Mouse (Mus musculus) CD8-positive naive resting alpha-beta T cell, adult 2 months (primary cell): ENCODE results near the gene Adamts9.

ENCODE experiments used
- DNase-seq, 2 experiments: peaks; one replicate each; pipeline ENCODE4 v3.0.0; 2022; ENCODE audit warnings: low read depth in 2 of 2, low spot score in 2 of 2

Gene Adamts9

DNA sequence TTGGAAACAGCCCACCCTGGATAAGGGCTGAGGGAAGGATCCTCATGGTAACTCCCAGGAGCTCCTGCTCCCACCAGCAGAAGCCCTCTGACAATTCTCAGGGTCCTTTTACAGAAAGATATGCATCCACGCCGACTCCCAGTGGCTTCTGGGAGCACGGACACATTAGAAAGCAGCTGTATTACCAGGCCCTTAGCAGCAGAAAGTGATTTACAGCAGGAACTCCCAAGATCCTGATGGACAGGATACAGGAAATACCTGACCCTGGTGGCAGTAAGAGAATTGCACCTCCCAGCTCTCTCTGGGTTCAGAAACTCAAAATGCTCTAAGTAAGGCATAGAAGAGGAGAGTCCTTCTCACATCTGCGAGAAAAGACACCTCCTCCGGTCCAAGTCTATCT, 15.0 kb downstream of the Adamts9 start:
- no peak for DNase-seq

DNA sequence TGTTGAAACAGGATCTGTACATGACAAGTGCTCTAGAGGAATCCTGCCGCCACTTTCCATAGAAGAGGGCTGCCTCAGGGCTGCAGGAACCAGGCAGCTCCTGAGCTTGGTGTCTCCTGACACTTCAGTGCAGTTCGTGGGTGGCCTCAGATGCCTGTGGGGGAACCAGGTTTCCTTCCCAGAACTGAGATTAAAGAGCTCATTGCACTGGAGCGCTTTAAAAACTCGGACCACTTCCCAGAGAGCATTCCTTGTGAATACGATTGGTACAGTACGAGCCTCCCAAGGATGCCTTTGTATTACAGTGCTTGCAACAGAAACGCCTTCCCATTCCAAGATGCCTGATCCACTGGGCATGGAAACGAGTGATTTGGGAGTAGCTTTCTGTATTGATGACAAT, 18.8 kb downstream of the Adamts9 start:
- DNase-seq = no peak

DNA sequence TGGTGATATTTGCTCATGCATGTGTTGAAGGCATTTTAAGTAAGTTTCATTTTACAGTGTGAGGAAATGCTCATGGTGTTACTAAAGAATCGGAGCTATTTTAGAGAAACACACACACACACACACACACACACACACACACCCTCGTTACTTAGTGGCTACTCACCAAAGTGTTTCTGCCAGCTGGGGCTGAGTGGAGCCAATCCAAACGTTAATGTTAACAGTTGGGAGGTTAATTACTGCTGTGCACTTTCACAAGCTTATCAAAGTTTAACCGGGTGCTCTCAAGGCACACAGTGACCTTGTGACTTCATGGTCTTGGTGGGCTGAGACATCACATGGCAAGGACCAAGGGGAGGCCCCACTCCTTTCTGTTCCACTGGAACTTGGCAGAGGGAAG, 21.4 kb downstream of the Adamts9 start:
- DNase-seq = no peak

DNA sequence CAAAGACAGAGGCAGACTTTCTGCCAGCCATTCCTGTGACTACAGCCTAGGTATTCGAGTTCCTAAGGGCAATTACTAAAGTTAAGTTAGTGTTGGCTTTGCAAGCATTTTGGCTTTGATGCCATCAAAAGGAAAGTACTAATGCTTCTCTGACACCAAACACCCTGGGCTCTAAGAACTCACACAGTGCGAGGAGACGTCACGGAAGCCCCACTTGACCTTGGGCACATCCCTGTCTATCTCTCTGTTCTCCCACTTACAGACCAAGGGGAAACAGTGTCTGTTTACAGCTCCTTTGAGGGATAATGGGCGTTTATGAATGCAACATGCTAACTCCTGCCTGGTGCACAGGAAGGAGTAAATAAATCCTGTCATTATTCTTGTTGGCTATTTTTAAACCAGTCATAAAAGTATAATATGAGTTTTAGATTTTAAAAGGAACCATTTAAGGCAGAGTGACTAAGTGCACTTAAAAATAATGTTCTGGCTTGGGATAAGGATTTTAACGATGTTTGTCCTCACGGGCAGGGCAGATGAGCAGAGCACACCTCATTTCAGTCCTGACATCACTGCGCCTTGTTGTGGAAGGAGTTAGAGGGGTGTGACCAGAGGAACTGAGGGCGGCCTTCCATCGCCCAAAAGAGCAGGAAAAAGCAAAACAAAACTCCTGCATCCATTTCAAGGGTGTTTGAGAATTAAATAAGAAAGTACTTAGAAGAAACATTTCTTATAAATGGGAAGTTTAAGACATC, 22.2 kb downstream of the Adamts9 start:
- no peak for DNase-seq

DNA sequence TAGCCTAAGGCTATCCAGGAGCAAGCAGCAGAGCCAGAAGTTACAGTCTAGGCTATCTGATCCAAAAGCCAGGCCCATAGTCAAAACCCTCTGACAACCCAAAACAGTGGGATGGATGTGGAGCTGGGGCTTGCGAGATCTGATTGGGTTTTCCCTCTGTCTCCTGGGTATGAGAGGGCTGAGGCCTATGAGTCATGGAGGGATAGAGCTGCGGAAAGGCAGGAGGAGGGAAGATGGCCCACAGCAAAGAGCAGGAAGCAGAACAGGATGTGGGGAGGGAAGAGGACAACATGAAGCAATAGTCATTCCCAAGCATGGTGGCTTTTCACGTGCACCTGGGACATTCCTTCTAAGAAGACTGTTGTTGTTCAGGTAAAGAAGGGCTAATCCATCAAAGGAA, 32.7 kb downstream of the Adamts9 start:
- DNase-seq = no peak

DNA sequence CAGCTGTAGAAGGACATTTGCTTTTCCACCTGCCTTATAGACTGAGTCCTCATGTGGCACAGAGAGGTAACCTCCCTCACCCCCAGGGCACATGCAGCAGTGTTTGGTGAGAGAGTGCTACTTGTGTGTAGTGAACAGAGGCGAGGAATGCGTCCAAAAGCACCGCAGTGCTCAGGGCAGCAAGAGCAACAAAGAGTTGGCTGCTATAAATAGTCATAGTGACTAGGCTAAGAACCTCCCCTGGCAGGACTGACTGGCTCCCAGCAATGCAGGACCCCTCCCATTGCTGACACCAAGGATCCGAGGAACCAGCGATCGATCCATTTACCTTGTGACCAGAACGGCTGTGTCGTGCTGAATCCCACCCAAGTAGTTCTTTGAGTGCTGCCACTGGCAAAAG, 33.9 kb downstream of the Adamts9 start:
- no peak for DNase-seq

DNA sequence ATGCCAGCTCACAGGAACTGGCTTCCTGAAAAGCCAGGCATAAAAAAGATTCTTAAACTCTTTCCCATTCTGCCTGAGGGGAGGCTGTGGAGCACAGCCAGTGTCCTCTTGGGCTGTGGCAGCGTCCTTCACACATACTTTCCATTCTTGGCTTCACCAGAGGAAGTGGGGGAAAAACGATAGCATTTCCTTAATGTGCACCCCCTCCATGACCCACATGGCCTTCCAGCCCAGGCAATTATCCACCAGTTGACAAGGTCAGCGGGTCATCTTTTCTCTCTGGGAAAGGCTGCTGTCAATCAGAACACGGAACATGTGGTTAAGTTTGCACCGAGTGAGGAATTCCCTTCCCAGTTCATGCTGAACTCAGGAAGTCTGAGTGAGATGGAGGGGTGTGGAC, 37.4 kb downstream of the Adamts9 start:
- DNase-seq = no peak

DNA sequence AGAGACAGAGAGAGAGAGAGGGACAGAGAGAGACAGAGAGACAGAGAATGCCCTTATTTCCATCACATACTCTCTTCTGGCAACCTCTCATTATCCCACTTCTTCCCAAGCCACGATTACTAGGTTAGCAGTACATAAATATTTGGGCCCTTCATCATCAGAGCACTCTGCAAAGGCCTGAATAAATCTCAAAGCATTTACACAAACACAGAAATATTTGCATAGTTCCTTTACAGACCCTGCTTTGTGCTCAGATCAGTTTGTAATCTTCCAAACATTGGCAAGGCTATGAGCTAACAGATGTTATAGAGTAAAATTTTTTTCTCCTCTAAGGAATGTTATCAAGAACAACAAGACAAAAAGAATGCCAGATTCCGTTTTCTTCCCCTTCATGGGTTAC, 38.8 kb downstream of the Adamts9 start:
- DNase-seq = no peak

DNA sequence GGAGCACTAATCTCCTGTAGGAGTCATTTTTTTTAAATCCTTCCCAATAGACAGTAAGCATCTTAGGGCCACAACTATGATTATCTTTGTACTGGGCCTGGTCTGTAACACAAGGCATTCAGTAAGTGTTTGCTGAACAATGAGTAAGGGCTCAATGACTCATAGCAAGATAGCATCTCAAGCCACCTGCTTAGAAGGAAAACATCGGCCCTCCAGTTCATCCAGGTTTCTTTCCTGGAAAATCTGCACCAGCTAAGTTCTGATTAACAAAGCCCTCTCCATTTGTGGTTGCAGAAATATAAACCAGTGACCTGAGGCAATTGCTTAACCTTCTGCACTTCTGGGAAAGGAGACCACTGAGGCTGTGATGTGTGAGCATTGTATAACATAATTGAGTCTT, 39.3 kb downstream of the Adamts9 start:
- DNase-seq = no peak

DNA sequence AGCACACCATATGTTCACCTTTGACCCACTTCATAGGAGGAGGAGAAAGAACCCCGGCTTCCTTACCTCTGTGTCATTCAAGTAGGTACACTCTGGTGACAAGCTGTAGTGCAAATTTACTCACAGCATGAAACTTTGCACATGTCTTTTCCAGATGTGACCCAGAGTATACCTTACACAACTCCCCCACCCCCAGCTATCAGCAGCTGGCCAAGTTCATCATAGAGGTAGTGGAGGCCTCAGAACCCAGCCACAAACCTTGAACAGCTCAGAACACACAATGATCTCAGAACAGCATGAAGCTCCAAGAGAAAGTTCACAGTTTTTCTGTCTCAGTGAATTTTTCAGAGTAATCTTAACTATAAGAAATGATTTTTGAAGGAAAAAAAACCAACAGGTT, 51.8 kb downstream of the Adamts9 start:
- DNase-seq = no peak

DNA sequence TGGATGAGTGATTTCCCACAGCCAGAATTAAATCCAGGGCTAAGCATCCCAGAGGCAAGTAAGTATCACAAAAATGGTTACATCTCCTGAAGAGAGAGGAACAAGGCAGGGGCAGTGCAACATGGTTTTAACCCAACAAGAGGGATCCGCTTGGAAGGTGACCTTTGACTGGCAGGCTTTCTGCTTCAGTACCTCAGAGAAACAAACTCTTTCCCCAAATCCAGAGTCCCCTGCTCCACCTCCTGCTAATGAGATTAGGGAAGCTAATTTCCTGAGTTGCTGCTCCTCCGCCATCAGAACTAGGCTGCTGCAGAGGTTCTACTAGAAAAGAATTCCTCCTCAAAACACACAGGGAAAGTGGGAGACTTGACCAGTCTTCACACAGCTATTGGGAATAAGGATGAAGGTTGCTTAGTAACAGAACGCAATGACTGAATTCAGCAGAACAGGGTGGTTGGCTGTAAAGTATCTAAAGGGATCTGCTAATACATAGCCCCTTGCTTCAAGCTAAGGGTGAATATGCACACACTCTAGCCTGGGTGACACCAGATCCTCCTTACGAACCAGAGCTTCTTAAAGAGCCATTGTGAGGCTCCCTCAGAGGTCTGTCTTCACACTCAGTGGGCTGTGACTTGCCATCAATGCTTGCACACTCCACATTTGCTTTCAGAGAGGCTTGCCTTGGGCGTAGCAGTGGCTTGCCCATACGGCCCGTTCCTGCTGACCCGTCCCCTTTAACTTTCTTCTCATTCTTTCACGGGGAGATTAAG, 60.0 kb downstream of the Adamts9 start:
- no peak for DNase-seq

DNA sequence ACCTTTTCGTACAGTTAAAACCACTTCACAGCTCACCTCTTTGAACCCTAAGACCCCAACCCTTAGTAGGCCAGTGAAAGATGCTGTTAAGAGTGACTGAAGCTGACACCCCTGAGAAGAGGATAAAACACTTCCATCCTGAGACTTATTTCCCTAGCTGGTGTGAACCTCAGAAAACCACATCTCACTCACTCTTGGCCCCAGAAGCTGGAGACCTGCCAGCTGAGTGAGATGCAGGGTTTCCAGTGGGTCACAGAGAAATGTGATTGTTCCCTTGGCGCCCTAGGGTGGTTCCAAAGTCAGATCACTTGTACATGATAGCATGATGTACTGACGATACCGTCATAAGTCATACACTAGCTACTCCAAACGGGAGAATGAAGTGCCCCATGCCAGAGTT, 60.8 kb downstream of the Adamts9 start:
- DNase-seq = no peak

DNA sequence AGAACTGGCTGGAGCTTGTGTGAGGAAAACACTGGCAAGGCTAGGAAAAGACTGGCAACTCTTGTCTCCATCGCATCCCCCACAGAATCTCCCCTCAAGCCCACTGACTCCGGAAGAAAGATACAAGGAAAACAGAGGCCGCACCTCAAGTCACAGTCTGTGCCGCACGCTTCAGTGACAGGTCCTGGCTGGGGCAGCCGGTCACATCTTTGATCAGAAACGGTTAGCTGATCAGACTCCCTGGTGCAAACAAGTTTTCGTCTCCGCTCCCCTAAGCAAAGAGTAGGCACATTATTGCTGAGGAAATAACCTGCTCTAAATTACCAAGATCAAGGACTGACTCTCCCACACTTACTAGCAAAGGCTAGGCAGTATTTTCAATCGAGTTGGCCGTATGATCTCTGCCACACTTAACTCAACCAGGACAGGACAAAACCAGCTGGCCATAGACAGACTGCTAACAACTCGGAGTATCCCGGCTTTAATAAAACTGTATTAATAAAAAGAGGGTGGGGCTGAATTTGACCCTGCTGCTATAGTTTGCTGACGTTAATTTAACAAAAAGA, 63.5 kb downstream of the Adamts9 start:
- no peak for DNase-seq

DNA sequence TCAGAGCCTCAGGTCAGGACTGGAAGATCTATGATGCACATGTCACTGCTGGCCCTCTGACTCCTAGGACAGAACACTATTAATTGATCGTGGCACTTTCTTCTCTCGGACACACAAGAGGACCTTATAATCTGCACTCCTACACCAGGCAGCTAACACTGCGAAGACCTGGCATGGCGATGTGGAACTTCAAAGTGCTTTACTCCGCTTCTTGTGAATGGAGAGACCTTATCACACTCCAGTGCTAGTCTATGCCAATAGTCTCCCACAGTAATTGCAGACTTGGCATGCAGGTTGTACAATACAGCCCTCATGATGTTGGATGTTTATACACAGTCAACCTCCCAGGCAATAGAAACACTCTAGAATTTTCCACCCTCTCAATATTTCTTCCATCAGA, 64.5 kb downstream of the Adamts9 start:
- DNase-seq = no peak

DNA sequence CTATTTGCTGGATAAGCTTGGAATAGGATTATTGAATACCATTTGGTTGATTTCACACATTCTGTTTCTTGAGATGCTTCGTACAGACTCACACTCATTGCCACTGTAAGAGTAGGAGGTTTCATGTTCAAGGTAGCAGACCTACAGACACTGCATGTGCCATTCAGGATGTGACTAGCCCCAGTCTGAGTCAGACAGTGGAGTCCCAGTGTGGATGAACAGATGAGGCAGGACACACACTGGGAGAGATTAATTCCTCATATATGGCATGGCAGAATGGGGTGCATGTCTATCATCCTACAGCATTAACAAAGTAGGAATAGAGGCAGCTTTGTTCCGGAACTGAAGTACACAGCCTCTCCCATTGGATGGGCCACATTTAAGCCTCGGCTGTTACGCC, 66.1 kb downstream of the Adamts9 start:
- DNase-seq = no peak

DNA sequence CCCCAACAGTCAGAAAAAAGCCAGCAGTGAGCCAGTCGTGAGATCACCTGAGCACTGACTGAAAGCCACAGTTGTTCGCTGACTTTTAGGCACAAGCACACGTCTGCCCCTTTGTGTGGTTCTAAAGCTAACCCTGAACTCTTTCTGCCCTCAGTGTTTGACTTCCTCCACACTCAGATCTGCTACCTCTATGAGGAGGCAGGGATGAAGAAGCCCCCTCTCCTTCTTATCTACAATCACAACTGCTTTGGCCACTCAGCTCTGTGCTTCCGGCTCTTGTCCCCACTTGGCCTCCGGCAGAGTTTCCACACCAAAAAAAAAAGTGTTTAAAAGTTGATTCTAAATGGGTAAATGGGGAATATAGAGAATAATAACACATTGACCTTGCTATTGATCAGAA, 67.2 kb downstream of the Adamts9 start:
- DNase-seq = no peak

DNA sequence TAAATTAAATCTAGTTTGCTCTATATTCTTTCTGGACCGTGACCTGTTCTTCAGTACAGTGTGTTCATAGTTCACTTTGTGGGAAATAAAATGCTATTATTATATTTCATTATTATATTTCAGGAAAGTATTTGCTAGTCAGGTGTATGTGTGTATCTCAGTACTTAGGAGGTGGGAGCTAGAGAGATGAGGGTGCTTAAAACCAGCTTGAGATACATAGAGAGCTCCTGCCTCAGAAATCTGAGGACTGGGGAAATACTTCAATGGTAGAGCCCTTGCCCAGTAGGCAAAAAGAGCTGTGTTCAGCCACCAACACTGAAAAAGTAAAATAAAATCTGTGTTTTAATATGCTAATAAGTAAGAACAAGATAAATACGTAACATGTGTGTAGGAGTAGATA, 68.0 kb downstream of the Adamts9 start:
- DNase-seq = no peak

DNA sequence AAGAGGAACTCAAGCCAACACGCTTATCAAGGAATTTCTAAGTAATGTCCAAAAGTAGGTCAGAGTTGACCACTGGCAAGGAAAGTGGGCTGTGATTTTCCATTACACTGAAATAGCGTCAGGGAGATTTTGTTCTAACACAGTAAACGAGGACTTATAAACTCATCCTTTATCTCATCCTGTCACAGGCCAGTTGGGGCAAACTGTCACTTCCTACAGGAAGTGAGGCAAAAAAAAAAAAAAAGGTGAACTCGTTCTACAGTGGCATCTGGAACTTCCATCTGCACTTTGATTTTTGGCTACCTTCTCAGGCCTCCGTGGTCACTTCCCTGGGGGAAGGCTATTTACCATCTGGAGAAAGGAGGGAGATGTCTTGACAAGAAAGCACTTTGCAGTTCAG, 68.4 kb downstream of the Adamts9 start:
- DNase-seq = no peak

DNA sequence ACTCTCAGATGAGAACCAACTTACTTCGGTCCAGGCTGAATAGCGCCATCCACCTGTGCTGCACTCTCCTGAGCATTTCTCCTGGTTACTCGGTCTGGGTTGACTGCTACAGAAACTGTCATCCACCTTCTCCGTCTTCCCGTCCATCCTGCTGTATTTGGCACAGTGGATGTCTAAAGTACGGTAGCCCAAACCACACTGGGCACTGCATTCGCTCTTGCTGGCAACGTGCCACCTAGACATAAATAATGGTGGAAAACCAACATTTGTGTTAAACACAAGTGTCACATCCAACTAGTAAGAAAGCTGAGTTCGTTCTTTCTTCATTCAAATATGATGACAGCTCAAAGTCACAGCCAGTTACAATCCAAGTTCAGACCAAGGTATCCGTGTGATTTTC, 70.5 kb downstream of the Adamts9 start:
- no peak for DNase-seq

DNA sequence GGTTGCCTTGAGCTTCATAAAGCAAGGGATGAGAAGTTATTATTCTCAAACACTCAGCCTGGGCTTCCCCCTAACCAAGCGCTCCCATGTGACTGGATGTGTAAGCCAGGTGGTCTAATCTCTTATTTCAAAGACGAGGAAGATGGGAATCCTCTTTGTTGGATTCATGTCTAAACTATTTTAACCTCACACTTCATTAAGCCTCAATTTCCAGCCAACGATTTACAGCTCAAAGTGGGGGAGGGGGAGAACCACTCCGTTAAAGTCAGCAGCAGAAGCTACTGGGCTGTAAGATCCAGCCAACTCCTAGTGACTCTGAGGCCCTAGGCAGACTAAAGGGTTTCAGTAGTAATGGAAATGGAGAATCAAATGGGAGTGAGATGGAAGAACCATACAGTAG, 71.5 kb downstream of the Adamts9 start:
- no peak for DNase-seq

DNA sequence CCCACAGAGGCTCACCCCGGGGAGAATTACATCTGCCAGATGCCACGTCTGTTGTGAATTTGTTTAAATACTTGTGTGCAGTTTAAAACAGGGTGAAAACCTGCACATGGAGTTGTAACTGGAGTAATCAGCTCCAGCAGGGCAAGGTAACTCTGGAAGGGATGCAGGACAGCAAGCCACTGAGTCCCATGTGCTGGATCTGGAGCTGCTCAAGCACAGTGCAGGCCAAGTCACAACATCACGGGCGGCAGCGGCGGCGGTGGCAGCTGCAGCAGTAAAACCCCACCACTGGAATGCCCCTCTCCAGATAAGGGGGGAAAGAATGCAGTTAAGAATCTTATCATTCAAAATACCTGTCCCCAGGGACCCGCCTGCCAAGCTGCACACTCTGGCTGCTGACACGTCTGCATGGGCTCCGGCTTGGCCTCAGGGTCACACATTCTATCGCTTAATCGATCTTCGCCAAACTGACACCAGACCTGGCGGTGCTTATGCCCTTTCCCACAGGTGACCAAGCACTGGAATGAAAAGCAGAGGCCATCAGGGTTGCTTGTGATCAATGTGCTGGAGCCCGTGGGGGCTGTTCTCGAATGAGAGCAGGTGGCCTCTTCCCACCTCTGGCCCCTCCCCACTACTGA, 73.6 kb downstream of the Adamts9 start:
- DNase-seq = no peak

DNA sequence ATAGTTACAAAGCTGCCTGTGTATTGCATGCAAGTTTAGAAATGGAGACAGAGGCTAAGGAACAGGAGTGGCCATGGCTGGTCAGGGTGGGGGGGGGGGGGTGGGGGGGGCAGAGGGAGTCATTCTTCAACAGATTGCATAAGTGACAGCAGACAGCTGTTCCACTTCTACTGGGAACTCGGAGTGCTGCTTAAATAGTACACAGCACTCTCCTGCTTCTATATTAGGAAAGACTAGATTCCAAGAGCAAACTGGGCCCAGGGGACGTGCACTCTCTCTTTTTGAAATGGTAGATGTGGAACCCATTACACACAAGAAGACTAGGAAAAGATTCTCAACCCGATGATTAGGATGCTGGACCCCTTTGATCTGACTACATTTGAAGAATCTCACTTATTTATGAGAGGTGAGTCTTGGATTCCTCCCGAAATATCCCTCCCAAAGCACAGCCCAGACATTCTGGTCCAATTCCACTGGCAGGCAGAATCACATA, 74.2 kb downstream of the Adamts9 start, which contains the start of gene Gm15737:
Gene Gm15737 (plus strand): TSS at position 269 of the 493 bp plus-strand sequence.
- DNase-seq = no peak
